Mouse (Mus musculus) limb, embryonic 11.5 days (tissue): ENCODE measurements around the gene Agr3. TPM values are rescaled to one million over a fixed set of nuclear protein-coding genes. Genes with fewer than 3 reads are reported as not detected.

Experiments
- ATAC-seq: fragments of 200-750 bp; cut with Nextera tagmentation; 2 replicates; pipeline ENCODE4 v1.8.0; 2017; ENCODE audit warnings: low read depth; ENCODE audit not compliant: insufficient number of reproducible peaks, low FRiP score, low TSS enrichment
- DNase-seq: peaks from one replicate; pipeline ENCODE4 v3.0.0-alpha.2; 2015; ENCODE audit warnings: low spot score
- H3K27ac ChIP-seq: fragments of 300-500 bp; sonication (generic); replicated peaks from 2 replicates; pipeline ENCODE4 v1.5.1; 2014; ENCODE audit warnings: low read depth, mild to moderate bottlenecking, low read length
- H3K27me3 ChIP-seq: fragments of 300-500 bp; sonication (generic); 2 replicates; pipeline ENCODE4 v1.6.1; 2014; ENCODE audit warnings: mild to moderate bottlenecking, low read length, mixed read lengths; ENCODE audit not compliant: control insufficient read depth, insufficient read depth
- H3K36me3 ChIP-seq: fragments of 300-500 bp; sonication (generic); 2 replicates; pipeline ENCODE4 v1.6.1; 2014; ENCODE audit warnings: mild to moderate bottlenecking, low read length, moderate library complexity, mixed read lengths; ENCODE audit not compliant: control insufficient read depth, insufficient read depth
- H3K4me1 ChIP-seq: fragments of 300-500 bp; sonication (generic); 2 replicates; pipeline ENCODE4 v1.6.1; 2014; ENCODE audit warnings: low read length, mixed read lengths; ENCODE audit not compliant: control insufficient read depth, insufficient read depth
- H3K4me2 ChIP-seq: fragments of 300-500 bp; sonication (generic); 2 replicates; pipeline ENCODE4 v1.6.1; 2014; ENCODE audit warnings: low read depth, mild to moderate bottlenecking, moderate library complexity; ENCODE audit not compliant: severe bottlenecking
- H3K4me3 ChIP-seq: fragments of 300-500 bp; sonication (generic); 2 replicates; pipeline ENCODE4 v1.5.1; 2014; ENCODE audit warnings: low read depth, low read length
- H3K9ac ChIP-seq: fragments of 300-500 bp; sonication (generic); 2 replicates; pipeline ENCODE4 v1.6.1; 2014; ENCODE audit warnings: mild to moderate bottlenecking, low read length
- H3K9me3 ChIP-seq: fragments of 300-500 bp; sonication (generic); 2 replicates; pipeline ENCODE4 v1.6.1; 2016; ENCODE audit warnings: low read length; ENCODE audit not compliant: control insufficient read depth
- WGBS: fragments of 180-500 bp; shearing (Covaris S2); extraction: QIAGEN DNeasy Blood & Tissue Kit; methylation state at CpG from one replicate; pipeline ENCODE4 v1.1.7; 2014; 5-methylcytosine and 5-hydroxymethylcytosine counted together
- polyA plus RNA-seq: library from polyadenylated mRNA; unstranded; fragments of >200 nt; fragmentation: Nextera tagmentation; extraction: Ambion mirVana; gene quantifications from 2 replicates; pipeline ENCODE4 v1.2.1, GENCODE M21; 2014

Gene Agr3
- polyA plus RNA-seq, 1 experiment from 2014 or later: not detected

- no peak for DNase-seq
- Histone ChIP-seq H3K4me3 (no peak overlapping the region), H3K4me2 (no peak overlapping the region), H3K9me3 (no peaks in the 10 kb centered on the region), H3K27me3 (no peaks in the 10 kb centered on the region), H3K4me1 (no peaks in the 10 kb centered on the region), H3K36me3 (no peaks in the 10 kb centered on the region), H3K9ac (no peak overlapping the region), H3K27ac (no peak overlapping the region)
- ATAC-seq: no peak
Observed at GRCm38 (mm10) chr12:35915813-35916212, 9.6 kb upstream of the Agr3 start.

GRCm38 (mm10) chr12:35916467-35916866, 9.0 kb upstream of the Agr3 start:
- Histone ChIP-seq H3K27me3 (no peaks in the 10 kb centered on the region), H3K9me3 (no peaks in the 10 kb centered on the region), H3K4me2 (no peak overlapping the region), H3K4me3 (no peak overlapping the region), H3K27ac (no peak overlapping the region), H3K36me3 (no peaks in the 10 kb centered on the region), H3K9ac (no peak overlapping the region), H3K4me1 (no peaks in the 10 kb centered on the region)
- 80% methylated on average over 1 of the region's 1 CpGs for WGBS
- DNase-seq (no peak), ATAC-seq (no peak)

DNA sequence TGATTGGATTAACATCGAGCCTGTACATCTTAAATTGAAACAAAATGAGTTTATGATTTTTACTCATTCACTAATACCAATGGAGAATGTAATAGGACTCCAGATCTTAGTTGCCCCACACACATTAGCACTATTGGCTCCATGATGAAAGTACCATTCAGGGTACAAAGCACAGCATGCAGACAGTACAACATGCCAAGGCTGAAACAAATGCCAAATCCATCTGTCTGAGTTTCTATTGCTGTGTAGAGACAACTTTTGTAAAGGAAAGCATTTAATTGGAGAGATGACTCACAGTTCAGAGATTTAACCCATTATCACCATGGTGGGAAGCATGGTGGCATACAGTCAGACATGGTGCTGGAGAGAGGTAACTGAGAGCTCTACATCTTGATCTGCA, 7.4 kb upstream of the Agr3 start:
- 80% methylated on average over 1 of the region's 1 CpGs for WGBS
- Histone ChIP-seq H3K4me1 (no peaks in the 10 kb centered on the region), H3K9me3 (no peaks in the 10 kb centered on the region), H3K9ac (no peak overlapping the region), H3K4me2 (no peak overlapping the region), H3K4me3 (no peak overlapping the region), H3K27me3 (no peaks in the 10 kb centered on the region), H3K36me3 (no peaks in the 10 kb centered on the region), H3K27ac (no peak overlapping the region)
- DNase-seq (no peak), ATAC-seq (no peak)

DNA sequence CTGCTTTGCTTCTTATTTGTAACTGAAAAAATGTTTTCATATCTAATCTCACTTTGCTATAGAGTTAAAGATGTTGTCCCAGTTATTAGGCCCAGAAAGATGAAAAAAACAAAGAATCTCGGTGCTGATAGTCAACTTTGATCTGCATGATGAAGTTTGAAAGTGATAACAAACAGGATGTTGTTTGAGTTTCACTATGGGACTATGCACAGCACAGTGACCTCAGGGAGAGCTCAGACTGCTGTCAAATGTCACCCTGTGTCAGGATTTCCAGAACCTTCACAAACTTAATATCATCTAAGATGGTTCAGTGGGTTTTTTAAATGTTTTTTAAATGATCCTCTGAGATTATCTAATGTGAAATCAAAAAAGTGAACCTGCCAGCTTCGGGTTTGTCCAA, 2.4 kb downstream of the Agr3 start:
- no peak overlapping the region for H3K9ac ChIP-seq
- 77% methylated on average over 2 of the region's 2 CpGs for WGBS

DNA sequence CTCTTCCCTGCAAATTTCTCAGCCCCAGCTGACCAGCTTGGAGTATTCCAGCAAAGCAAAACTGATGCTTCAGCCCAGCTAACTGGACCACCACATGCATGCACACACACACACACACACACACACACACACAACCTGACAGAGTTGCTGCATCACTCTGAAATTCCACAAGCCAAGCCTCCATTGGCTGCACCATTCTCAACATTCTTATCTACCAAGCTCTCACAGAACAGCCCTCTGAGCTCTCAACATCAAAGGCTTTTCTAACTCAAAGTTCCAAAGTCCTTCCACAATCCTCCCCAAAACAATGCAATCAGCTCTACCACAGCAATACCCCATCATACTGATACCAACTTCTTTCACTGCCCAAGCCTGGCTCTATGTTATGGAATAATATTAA, 7.4 kb downstream of the Agr3 start:
- no peak overlapping the region for H3K9ac ChIP-seq
- no peak for ATAC-seq
- H3K4me3 ChIP-seq: no peak overlapping the region
- H3K4me1 ChIP-seq: no peaks in the 10 kb centered on the region
- no peaks in the 10 kb centered on the region for H3K27me3 ChIP-seq
- no peaks in the 10 kb centered on the region for H3K36me3 ChIP-seq
- H3K27ac ChIP-seq: no peak overlapping the region
- H3K4me2 ChIP-seq: no peak overlapping the region
- DNase-seq: no peak
- H3K9me3 ChIP-seq: no peaks in the 10 kb centered on the region

More for the DNA sequence above, 2.4 kb downstream of the Agr3 start:
- no peak for DNase-seq
- Histone ChIP-seq H3K4me2 (no peak overlapping the region), H3K9me3 (no peaks in the 10 kb centered on the region), H3K27me3 (no peaks in the 10 kb centered on the region), H3K36me3 (no peaks in the 10 kb centered on the region), H3K27ac (no peak overlapping the region), H3K4me1 (no peaks in the 10 kb centered on the region), H3K4me3 (no peak overlapping the region)
- no peak for ATAC-seq

GRCm38 (mm10) chr12:35951757-35952156, 26.3 kb downstream of the Agr3 start:
- DNase-seq (no peak), ATAC-seq (no peak)
- no peak overlapping the region for H3K4me2 ChIP-seq
- no peaks in the 10 kb centered on the region for H3K9me3 ChIP-seq
- H3K27me3 ChIP-seq: no peaks in the 10 kb centered on the region
- no peaks in the 10 kb centered on the region for H3K36me3 ChIP-seq
- no peak overlapping the region for H3K27ac ChIP-seq
- H3K9ac ChIP-seq: no peak overlapping the region
- no peaks in the 10 kb centered on the region for H3K4me1 ChIP-seq
- 55% methylated on average over 1 of the region's 1 CpGs for WGBS
- no peak overlapping the region for H3K4me3 ChIP-seq

- ATAC-seq: no peak
- H3K27me3 ChIP-seq: no peaks in the 10 kb centered on the region
- H3K4me3 ChIP-seq: no peak overlapping the region
- DNase-seq: no peak
- H3K9me3 ChIP-seq: no peaks in the 10 kb centered on the region
- no peaks in the 10 kb centered on the region for H3K36me3 ChIP-seq
- H3K9ac ChIP-seq: no peak overlapping the region
- no peak overlapping the region for H3K4me2 ChIP-seq
- no peak overlapping the region for H3K27ac ChIP-seq
- WGBS: 67% methylated on average over 2 of the region's 2 CpGs
- H3K4me1 ChIP-seq: no peaks in the 10 kb centered on the region
Observed at GRCm38 (mm10) chr12:35957235-35957634, 31.8 kb downstream of the Agr3 start.

DNA sequence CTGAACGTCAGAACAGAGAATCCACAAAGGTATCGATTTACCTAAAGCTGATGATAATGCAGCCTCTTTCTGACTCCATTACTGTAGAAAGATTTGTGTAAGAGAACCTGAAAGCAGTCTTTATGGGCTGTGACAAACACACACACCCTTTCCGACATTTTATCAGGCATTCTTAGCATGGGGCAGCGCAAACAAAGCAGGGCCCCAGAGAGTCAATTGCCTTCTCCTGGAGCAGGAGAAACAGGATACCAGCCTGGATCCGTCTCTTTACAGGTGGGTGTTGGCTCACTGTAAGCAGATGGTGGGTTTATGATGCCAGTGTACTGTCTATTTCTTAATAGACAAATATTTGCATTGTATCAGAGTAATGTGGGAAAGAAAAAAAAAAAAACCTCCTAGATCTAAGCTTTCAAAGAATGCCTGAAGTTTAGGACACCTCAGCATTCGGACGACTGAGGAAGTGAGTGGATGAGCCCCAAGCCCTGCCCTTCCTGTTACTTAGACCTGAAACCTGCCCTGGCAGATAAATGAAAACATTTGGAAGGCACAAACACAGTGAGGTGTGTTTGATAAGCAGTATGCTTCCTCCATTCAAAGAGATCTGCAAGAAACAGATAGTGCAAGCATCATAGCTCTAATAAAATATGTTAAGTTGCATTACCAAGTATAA, 40.8 kb downstream of the Agr3 start:
- no peak for ATAC-seq
- no peak overlapping the region for H3K27ac ChIP-seq
- no peaks in the 10 kb centered on the region for H3K9me3 ChIP-seq
- no peaks in the 10 kb centered on the region for H3K27me3 ChIP-seq
- H3K36me3 ChIP-seq: no peaks in the 10 kb centered on the region
- H3K9ac ChIP-seq: no peak overlapping the region
- H3K4me2 ChIP-seq: no peak overlapping the region
- no peak for DNase-seq
- H3K4me3 ChIP-seq: no peak overlapping the region
- WGBS: 51% methylated on average over 7 of the region's 7 CpGs
- no peaks in the 10 kb centered on the region for H3K4me1 ChIP-seq

- Histone ChIP-seq H3K4me2 (no peak overlapping the region), H3K9me3 (no peaks in the 10 kb centered on the region), H3K27me3 (no peaks in the 10 kb centered on the region), H3K36me3 (no peaks in the 10 kb centered on the region), H3K9ac (no peak overlapping the region), H3K27ac (no peak overlapping the region), H3K4me1 (no peaks in the 10 kb centered on the region), H3K4me3 (no peak overlapping the region)
- WGBS: 71% methylated on average over 7 of the region's 7 CpGs
- DNase-seq (no peak), ATAC-seq (no peak)
Observed at GRCm38 (mm10) chr12:35966768-35967141, 41.3 kb downstream of the Agr3 start.
